Mouse (Mus musculus) heart, postnatal 25 days (tissue): ENCODE measurements around the gene Ddx50. TPM values are rescaled to one million over a fixed set of nuclear protein-coding genes. Genes with fewer than 3 reads are reported as not detected.

Experiments used
- microRNA-seq: library from miRNA; unstranded; fragments of <30 nt; microRNA quantifications from one replicate; pipeline ENCODE4 v1.2.0, GENCODE M21; 2022
- total RNA-seq, 2 experiments: library from RNA; stranded (reverse); gene quantifications; 2 replicates each; pipeline ENCODE4 v1.2.3; 2021

Gene Ddx50
- total RNA-seq, 2 experiments from 2014 or later: 48.2 to 51.7 TPM

Small RNAs within 50 kb of the gene (microRNA-seq; reads per million reads assigned to microRNA genes)
- gene Mir7215: not detected

Other genes starting within 250 kb of the Ddx50 start
- gene Hkdc1, start 228.7 kb downstream of the Ddx50 start, total RNA-seq: not detected
- under 1 TPM; 0.22 to 0.26 TPM for gene 4930507D05Rik, start 201.7 kb downstream of the Ddx50 start, total RNA-seq
- 10 to 100 TPM; 38.5 to 39.3 TPM for gene Supv3l1, start 201.5 kb downstream of the Ddx50 start, total RNA-seq
- 10 to 100 TPM; 40.9 to 48.2 TPM for gene Vps26a, start 164.4 kb downstream of the Ddx50 start, total RNA-seq
- 10 to 100 TPM; 40.2 to 45.4 TPM for gene Srgn, start 123.8 kb downstream of the Ddx50 start, total RNA-seq
- 10 to 100 TPM; 36.8 to 41.7 TPM for gene Kif1bp, start 72.8 kb downstream of the Ddx50 start, total RNA-seq
- 10 to 100 TPM; 26.8 to 27.8 TPM for gene Ddx21, start 48.9 kb downstream of the Ddx50 start, total RNA-seq
- gene Stox1, start 74.9 kb upstream of the Ddx50 start, total RNA-seq: under 1 TPM; 0.70 to 0.89 TPM
- gene Ccar1, start 141.1 kb upstream of the Ddx50 start, total RNA-seq: 10 to 100 TPM; 48.4 to 56.3 TPM